Mouse (Mus musculus): ENCODE results near the gene Metap1.

- TF ChIP-seq EP300 (IDR thresholded peaks at IDR 0.05; ENCODE audit: low read depth) = no peak
- no peak for TF ChIP-seq CTCF (IDR thresholded peaks at IDR 0.05; ENCODE audit: low read depth)
Observed at GRCm38 (mm10) chr3:138454711-138455435, 34.4 kb downstream of the Metap1 start.

Measured in liver, postnatal 0 days (tissue).